Mouse (Mus musculus) thymus, adult 18-20 months (tissue): ENCODE measurements at regions not wholly inside any gene's neighbourhood (a gene's known extent, or its start where the extent isn't known, plus 50 kb on each side); places are given as distances from the start of the nearest gene placed in this dataset.
A peak's percentile ranks its signal among the peaks of the same experiment; 100 is the strongest.

Source experiments
- DNase-seq, 2 experiments: peaks; one replicate each; pipeline ENCODE4 v3.0.0; 2022; ENCODE audit warnings: mixed read lengths in 2 of 2

- DNase-seq = no peak
These were observed 245.3 kb downstream of the Adamts20 start for GRCm38 (mm10) chr15:94219907-94220306.

- DNase-seq = no peak
These were observed 248.5 kb downstream of the Adamts20 start for GRCm38 (mm10) chr15:94216703-94217102.

GRCm38 (mm10) chr15:94214440-94214839 lies 250.8 kb downstream of the Adamts20 start:
- peak; percentile 48 to 62 for DNase-seq

DNA sequence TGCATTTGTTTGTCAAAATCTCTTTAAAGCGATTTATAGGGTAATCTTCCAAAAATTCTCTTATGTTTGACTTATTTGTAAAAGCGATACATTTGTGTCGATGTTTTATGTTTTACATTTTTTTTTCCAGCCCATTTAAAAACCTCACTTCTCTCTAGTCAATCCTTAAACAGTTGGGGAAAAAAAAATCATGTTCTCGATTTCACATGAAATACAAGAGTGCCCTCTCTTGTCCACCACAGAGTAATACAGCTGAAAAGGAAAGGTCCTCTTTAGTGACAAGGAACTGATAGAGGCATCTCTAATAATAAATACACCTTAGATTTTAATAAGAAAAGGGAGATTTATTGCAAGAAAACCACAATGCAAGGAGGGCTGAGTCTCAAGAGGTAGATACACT lies 251.8 kb downstream of the Adamts20 start:
- DNase-seq = no peak

- no peak for DNase-seq
These were observed 256.7 kb downstream of the Adamts20 start for GRCm38 (mm10) chr15:94208476-94208875.

GRCm38 (mm10) chr15:94206454-94206853 lies 258.8 kb downstream of the Adamts20 start:
- DNase-seq = no peak

DNA sequence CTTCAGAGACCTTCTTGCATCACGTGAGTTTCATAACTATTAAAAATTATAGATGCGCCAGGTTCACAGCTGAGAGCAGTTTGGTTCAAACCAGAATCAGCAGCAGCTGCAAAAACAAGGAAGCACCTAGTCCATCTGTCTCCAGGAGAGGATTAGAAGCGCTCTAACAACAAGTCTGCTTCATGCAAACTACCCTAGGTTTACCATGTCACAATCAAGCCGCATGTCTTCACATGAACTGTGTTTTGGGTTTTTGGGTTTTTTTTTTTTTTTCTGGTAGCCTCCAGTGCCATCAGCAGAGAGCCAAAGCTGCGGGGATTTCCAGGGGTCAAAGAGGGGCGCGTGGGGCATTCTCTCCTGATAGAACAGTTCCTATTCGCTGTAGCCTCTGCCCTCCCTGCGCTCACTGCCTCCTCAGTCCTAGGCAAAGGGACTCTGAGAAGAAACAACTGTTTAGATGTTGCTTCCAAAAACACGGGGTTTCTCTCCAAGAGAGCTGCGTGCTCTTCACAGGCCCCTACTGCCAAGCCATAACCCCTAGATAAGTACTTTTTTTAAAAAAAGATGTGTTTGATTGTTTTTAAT lies 259.8 kb downstream of the Adamts20 start:
- DNase-seq = no peak

- DNase-seq = no peak
These were observed 275.1 kb downstream of the Adamts20 start for GRCm38 (mm10) chr15:94190081-94190488.

DNA sequence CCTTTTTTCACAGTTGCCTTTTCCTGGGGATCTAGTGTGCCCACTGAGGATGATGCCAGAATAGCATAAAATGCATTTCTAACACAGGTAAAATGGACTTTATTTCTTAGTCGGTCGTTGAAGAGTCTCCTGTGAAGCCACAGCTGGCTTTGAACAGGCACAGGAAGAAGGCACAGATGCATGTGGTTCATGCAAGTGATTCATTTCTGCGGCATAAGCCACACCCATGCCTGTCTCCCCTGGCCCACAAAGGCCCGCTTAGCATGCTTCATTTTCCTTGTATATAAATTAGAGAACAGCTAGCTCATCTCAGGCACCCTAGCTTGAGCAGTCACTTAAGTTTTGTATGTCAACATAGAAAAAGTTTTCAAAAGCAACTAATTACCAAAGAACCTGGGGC lies 277.6 kb downstream of the Adamts20 start:
- peak; percentile 7 to 35 for DNase-seq

GRCm38 (mm10) chr15:94183663-94184375 lies 281.4 kb downstream of the Adamts20 start:
- no peak for DNase-seq

DNA sequence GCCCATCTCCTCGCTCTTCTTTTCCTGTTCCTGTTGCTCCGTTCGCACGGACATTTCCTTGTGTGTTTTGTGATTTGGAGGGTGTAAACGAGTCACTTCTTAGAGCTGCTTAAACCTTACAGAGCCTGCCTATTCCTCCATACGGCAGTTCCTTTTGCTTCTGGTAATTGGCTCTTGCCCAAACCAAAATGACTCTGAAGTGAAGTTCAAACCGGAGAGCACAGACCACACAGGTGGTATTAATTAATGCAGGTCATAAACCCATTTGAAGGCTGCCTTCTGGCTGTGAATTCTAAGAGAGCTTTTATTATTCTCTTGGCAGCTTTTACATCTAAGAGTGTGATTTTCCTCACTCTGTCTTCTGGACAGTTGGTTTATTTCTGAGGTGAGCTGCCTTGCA lies 291.1 kb downstream of the Adamts20 start:
- DNase-seq = no peak

DNA sequence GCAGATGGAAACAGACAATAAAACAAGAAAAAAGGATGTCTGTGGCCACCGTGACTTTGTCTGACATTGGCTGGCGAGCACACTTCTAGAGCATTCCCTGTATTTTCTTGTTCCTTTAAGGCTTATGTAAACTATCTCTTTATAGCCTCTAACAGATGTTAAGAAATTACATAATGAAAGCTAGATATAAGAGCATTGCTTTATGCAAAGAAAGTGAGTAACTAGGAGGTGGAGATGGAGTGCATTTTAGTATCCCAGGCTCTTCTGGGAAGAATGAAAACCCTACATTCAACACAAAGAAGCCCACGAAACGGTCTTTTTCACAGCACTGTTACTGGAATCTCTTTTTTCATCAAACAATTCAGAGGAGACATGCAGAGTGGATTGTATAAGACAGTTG lies 304.4 kb downstream of the Adamts20 start:
- no peak for DNase-seq

DNA sequence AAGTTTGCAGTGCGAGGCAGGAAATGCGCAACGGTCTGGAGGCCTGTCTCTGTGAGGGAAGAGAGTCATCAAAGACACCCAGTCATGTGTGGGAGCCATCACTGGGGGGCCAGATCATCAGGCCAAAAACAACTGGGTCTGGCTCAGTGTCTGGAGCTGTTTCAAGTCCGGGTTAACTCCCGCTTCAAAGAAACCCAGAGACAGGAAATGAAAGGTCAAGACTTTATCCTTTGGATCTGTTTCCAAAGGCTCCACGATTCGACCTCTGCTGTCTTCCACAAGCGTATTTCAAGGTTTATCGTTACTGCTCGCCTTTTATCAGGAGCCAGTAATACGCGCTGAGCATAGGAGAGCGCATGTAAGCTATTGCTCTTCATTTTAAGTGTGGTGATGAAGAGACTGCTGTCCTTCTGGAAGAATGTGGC lies 325.7 kb downstream of the Adamts20 start:
- DNase-seq = no peak

DNA sequence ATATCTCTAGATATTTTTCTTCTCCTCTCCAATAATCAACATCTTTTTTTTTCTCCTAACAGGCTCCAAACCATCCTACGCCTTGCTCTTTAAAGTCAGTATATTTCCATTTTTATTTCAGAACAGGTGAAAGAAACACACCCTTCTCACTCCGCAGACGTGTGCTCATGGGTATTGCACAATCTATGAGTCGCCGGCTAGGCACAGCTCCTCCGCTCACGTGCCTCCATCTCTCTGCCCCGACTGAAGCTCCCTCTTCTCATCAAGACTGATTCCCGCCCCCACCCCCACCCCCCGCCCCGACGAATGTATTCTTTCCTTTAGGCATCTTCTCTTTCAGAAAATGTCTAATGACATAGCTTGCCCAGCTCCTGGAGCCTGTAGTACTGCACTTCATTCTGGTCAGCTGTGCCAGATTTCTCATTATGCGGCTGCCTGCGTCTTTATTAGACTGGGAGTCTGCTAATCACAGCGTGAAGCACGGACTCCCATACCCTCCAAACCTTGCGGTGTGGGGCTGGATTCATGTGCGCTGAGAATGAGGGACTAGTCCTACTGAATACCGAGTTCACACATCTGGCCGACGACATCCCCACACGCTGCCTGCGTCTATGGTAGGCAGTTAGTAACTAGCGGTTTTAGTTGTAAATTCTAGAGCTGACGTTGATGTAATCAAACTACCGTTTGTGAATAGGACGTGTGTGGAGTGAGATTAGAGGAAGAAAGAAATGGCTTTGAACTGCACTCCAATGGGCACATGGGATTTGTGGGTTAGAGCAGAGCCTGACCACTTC lies 327.9 kb downstream of the Adamts20 start:
- DNase-seq = no peak

DNA sequence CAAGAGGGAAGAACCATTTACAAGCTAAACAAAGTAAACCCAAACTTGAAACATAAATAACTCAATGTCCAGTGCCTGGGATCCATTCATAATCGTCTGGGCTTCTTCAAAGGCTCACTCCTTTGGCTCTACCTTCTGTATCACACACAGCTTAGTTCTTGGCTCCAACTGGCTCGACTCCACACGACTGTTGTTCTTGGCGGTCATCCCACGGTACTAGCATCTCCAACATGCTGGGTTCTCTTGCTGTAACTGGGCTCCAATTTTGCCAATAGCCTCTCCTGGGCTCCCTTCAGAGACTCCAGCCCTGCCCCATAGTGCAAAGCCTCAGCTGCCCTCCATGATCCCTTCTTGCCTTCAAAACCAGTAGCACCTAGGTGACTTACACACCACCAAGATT lies 352.4 kb downstream of the Adamts20 start:
- DNase-seq = no peak

DNA sequence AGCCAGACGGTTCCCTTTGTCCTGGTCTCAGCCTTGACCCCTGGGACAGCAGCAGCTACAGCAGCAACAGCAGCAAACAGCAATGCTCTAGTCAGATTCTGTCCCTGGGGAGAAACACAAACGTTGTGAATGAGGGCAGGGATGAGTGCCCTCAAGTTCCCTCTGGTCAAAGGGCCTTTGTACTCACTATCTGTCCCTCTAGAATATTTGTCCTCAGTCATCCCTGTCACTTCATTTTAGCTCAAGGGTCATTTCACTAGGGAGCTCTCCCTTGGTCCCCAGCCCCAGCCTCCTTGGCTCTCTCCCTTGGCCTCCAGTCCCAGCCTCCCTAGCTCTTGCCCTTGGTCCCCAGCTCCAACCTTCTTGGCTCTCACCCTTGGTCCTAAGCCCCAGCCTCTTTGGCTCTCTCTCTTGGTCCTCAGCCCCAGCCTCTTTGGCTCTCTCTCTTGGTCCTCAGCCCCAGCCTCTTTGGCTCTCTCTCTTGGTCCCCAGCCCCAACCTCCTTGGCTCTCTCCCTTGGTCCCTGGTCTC lies 358.0 kb downstream of the Adamts20 start:
- no peak for DNase-seq

GRCm38 (mm10) chr15:94090644-94091043 lies 374.6 kb downstream of the Adamts20 start:
- DNase-seq = no peak

GRCm38 (mm10) chr15:94089856-94090255 lies 375.4 kb downstream of the Adamts20 start:
- peak; percentile 18 to 53 for DNase-seq

DNA sequence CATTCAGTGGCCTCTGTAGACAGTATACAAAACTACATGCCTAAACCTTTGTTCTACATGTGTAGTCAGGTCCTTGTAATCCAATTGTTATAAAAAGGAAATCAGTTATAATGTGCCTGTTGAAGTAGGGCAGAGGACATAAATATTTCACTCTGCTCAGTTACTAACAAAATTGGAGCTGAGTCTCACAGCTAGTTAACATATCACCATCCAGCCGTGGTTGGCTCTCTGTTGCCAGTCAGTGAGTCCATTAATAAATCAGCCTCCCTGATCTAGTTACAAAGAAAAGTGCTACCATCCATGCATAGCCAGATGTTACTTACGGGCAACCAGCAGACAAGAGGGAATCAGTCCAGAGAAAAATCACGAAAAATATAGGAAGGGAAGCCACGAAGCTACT lies 382.8 kb downstream of the Adamts20 start:
- no peak for DNase-seq

GRCm38 (mm10) chr15:94077056-94077455 lies 388.2 kb downstream of the Adamts20 start:
- no peak for DNase-seq

DNA sequence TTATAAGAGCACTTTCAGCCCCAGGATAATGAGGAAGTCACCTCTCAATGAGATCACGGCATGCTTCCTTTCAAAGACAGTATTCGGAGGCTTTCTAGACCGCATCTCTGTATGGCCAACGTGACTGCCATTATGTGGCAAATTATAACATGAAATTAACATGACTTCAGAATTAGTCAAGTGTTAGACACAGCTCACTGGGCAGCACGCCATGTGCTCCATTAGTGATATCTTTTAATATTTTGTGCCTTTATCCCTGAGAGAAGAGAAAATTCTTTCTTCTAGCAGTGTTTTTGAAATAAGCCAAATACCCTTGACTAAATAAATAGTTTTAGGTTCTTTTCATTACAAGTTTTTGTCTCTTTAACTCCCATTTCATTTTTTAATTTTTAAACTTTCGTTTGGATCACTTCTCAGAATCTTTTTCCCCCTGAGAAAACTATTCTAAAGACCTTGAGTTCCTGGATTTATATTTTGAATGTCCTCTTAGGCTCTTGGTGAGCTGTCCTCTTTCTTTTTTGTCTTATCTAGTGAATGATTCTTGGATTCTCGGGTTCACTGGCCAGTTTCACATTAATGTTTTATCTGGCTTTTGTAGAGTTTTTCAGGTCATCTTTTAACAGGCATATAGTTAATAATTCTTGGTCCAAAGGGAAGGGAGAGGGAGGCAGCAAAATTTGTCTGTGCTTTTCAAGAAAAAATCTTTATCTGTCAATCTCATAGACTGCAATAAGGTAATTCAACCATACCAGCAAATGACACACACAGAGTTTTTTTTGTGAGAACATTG lies 390.9 kb downstream of the Adamts20 start:
- DNase-seq = no peak

DNA sequence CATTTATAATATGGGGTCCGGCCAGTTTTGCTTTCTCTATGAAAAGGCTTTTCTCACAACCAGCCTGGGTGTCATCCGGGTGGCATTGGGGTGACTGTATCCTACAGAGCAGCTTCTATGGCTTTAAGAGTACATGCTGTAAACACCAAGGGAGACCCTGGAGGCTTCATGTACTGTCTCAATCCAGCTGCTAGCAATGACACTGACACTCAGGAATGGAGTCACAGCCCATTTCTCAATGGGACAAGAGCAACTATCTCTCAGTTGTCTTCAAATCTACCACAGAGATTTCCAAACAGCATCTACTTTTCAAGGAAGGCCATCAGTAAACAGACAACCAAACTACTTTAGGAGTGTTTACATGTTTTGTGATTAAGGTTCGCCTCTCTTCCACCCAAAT lies 397.5 kb downstream of the Adamts20 start:
- DNase-seq = no peak
